Mouse (Mus musculus) intestine, postnatal 0 days (tissue): ENCODE results near the gene Ect2l. TPM values are rescaled to one million over a fixed set of nuclear protein-coding genes. Genes with fewer than 3 reads are reported as not detected.
A peak's percentile ranks its signal among the peaks of the same experiment; 100 is the strongest.

Experiments
- ATAC-seq: fragments of 200-750 bp; cut with Nextera tagmentation; 2 replicates; pipeline ENCODE4 v1.8.0; 2017; ENCODE audit warnings: mild to moderate bottlenecking, moderate TSS enrichment, moderate library complexity
- H3K27ac ChIP-seq: fragments of 300-500 bp; sonication (generic); 2 replicates; pipeline ENCODE4 v1.5.1; 2014; ENCODE audit warnings: mild to moderate bottlenecking, low read depth, low read length, moderate library complexity
- H3K27me3 ChIP-seq: fragments of 300-500 bp; sonication (generic); replicated peaks from 2 replicates; pipeline ENCODE4 v1.6.1; 2014; ENCODE audit warnings: low read length, mixed read lengths; ENCODE audit not compliant: control insufficient read depth, insufficient read depth
- H3K36me3 ChIP-seq: fragments of 300-500 bp; sonication (generic); 2 replicates; pipeline ENCODE4 v1.6.1; 2014; ENCODE audit warnings: mild to moderate bottlenecking, moderate library complexity; ENCODE audit not compliant: control insufficient read depth, insufficient read depth
- H3K4me1 ChIP-seq: fragments of 300-500 bp; sonication (generic); replicated peaks from 2 replicates; pipeline ENCODE4 v1.6.1; 2014; ENCODE audit warnings: antibody characterized with exemption, low read length, mixed read lengths; ENCODE audit not compliant: control insufficient read depth, insufficient read depth
- H3K4me2 ChIP-seq: fragments of 300-500 bp; sonication (generic); replicated peaks from 2 replicates; pipeline ENCODE4 v1.6.1; 2014; ENCODE audit warnings: low read depth, mild to moderate bottlenecking, moderate library complexity
- H3K4me3 ChIP-seq: fragments of 300-500 bp; sonication (generic); 2 replicates; pipeline ENCODE4 v1.5.1; 2014; ENCODE audit warnings: low read depth, low read length
- H3K9ac ChIP-seq: fragments of 300-500 bp; sonication (generic); 2 replicates; pipeline ENCODE4 v1.6.1; 2014; ENCODE audit warnings: mild to moderate bottlenecking, low read depth, low read length
- H3K9me3 ChIP-seq: fragments of 300-500 bp; sonication (generic); 2 replicates; pipeline ENCODE4 v1.6.1; 2016; ENCODE audit warnings: mixed run types; ENCODE audit not compliant: control insufficient read depth
- CTCF ChIP-seq: sonication (generic); IDR thresholded peaks from 2 replicates; pipeline ENCODE4 v1.5.1; 2016; ENCODE audit warnings: low read depth, mild to moderate bottlenecking, control low read depth, antibody characterized with exemption, moderate library complexity
- WGBS: fragments of 180-500 bp; shearing (Covaris S2); extraction: QIAGEN DNeasy Blood & Tissue Kit; methylation state at CpG from one replicate; pipeline ENCODE4 v1.1.7; 2014; 5-methylcytosine and 5-hydroxymethylcytosine counted together
- polyA plus RNA-seq: library from polyadenylated mRNA; unstranded; fragments of >200 nt; fragmentation: Nextera tagmentation; extraction: Ambion mirVana; gene quantifications from 2 replicates; pipeline ENCODE4 v1.2.1, GENCODE M21; 2015

The Ect2l gene
- polyA plus RNA-seq, 1 experiment from 2014 or later: 0.35 TPM

- no peak for ATAC-seq
- H3K4me3 ChIP-seq: no peak overlapping the region
- H3K36me3 ChIP-seq: peaks cover 43% of the 10 kb centered on the region
- no peak for TF ChIP-seq CTCF
- H3K4me1 ChIP-seq: no peaks in the 10 kb centered on the region
- H3K9ac ChIP-seq: no peak overlapping the region
- WGBS: 88% methylated on average over 8 of the region's 8 CpGs
- H3K4me2 ChIP-seq: no peak overlapping the region
- H3K27me3 ChIP-seq: no peaks in the 10 kb centered on the region
- H3K27ac ChIP-seq: no peak overlapping the region
- H3K9me3 ChIP-seq: no peaks in the 10 kb centered on the region
These were observed 92.4 kb downstream of the Ect2l start for GRCm38 (mm10) chr10:18118336-18118735.

- ATAC-seq: no peak
- WGBS: 82% methylated on average over 10 of the region's 10 CpGs
- Histone ChIP-seq H3K4me1 (no peaks in the 10 kb centered on the region), H3K4me2 (no peak overlapping the region), H3K9ac (no peak overlapping the region), H3K9me3 (no peaks in the 10 kb centered on the region), H3K36me3 (peaks cover 11% of the 10 kb centered on the region), H3K27me3 (no peaks in the 10 kb centered on the region), H3K4me3 (no peak overlapping the region), H3K27ac (no peak overlapping the region)
- TF ChIP-seq CTCF: no peak
These were observed 97.1 kb downstream of the Ect2l start for GRCm38 (mm10) chr10:18113473-18114093.

- Histone ChIP-seq H3K36me3 (peaks cover 4% of the 10 kb centered on the region), H3K27me3 (no peaks in the 10 kb centered on the region), H3K9me3 (no peaks in the 10 kb centered on the region), H3K4me1 (no peaks in the 10 kb centered on the region), H3K27ac (no peak overlapping the region), H3K4me3 (no peak overlapping the region), H3K4me2 (no peak overlapping the region), H3K9ac (no peak overlapping the region)
- TF ChIP-seq CTCF: no peak
- ATAC-seq: no peak
These were observed 99.8 kb downstream of the Ect2l start for GRCm38 (mm10) chr10:18110940-18111339.

- no peak overlapping the region for H3K4me2 ChIP-seq
- H3K9me3 ChIP-seq: no peaks in the 10 kb centered on the region
- 77% methylated on average over 5 of the region's 5 CpGs for WGBS
- no peak for ATAC-seq
- TF ChIP-seq CTCF: peak; percentile 66
- no peaks in the 10 kb centered on the region for H3K27me3 ChIP-seq
- H3K4me3 ChIP-seq: no peak overlapping the region
- H3K27ac ChIP-seq: no peak overlapping the region
- H3K36me3 ChIP-seq: peaks cover 5% of the 10 kb centered on the region
- no peak overlapping the region for H3K9ac ChIP-seq
- no peaks in the 10 kb centered on the region for H3K4me1 ChIP-seq
These were observed 103.2 kb downstream of the Ect2l start for GRCm38 (mm10) chr10:18107471-18107870.

GRCm38 (mm10) chr10:18102166-18102565 is 108.5 kb downstream of the Ect2l start:
- Histone ChIP-seq H3K9ac (no peak overlapping the region), H3K27me3 (no peaks in the 10 kb centered on the region), H3K4me1 (no peaks in the 10 kb centered on the region), H3K36me3 (peaks cover 8% of the 10 kb centered on the region), H3K4me2 (no peak overlapping the region), H3K9me3 (no peaks in the 10 kb centered on the region), H3K4me3 (no peak overlapping the region), H3K27ac (no peak overlapping the region)
- TF ChIP-seq CTCF: peak; percentile 25; the same call in 1 of the 2 replicates
- no peak for ATAC-seq
- WGBS: 69% methylated on average over 5 of the region's 5 CpGs

- no peak for TF ChIP-seq CTCF
These were observed 120.0 kb downstream of the Ect2l start for GRCm38 (mm10) chr10:18090691-18091090.

GRCm38 (mm10) chr10:18082772-18083171 is 127.9 kb downstream of the Ect2l start:
- no peak overlapping the region for H3K4me3 ChIP-seq
- H3K4me2 ChIP-seq: no peak overlapping the region
- no peak for TF ChIP-seq CTCF
- H3K4me1 ChIP-seq: no peaks in the 10 kb centered on the region
- no peak for ATAC-seq
- H3K9me3 ChIP-seq: no peaks in the 10 kb centered on the region
- H3K27ac ChIP-seq: no peak overlapping the region
- no peak overlapping the region for H3K9ac ChIP-seq
- H3K27me3 ChIP-seq: no peaks in the 10 kb centered on the region
- H3K36me3 ChIP-seq: no peaks in the 10 kb centered on the region
- 78% methylated on average over 6 of the region's 6 CpGs for WGBS

More at GRCm38 (mm10) chr10:18090691-18091090, 120.0 kb downstream of the Ect2l start:
- no peak overlapping the region for H3K27ac ChIP-seq
- no peaks in the 10 kb centered on the region for H3K4me1 ChIP-seq
- H3K9me3 ChIP-seq: no peaks in the 10 kb centered on the region
- no peak overlapping the region for H3K9ac ChIP-seq
- no peaks in the 10 kb centered on the region for H3K27me3 ChIP-seq
- ATAC-seq: no peak
- H3K4me2 ChIP-seq: no peak overlapping the region
- H3K36me3 ChIP-seq: peaks cover 18% of the 10 kb centered on the region
- H3K4me3 ChIP-seq: no peak overlapping the region
